Mouse (Mus musculus) macrophage (primary cell): Measurements from ENCODE around the gene Gabarap. TPM values are rescaled to one million over a fixed set of nuclear protein-coding genes. Genes with fewer than 3 reads are reported as not detected.
"Not testable (repeated sequence)": the region's sequence is repeated elsewhere in the genome, so short reads cannot be mapped to it uniquely, and the experiment has no call there.

ENCODE experiments used
- H3K27ac ChIP-seq: fragments of 350-480 bp; formaldehyde crosslinking; 2 replicates; pipeline ENCODE4 v1.9.0; 2021
- H3K36me3 ChIP-seq: fragments of 350-480 bp; formaldehyde crosslinking; 2 replicates; pipeline ENCODE4 v1.9.0; 2021; ENCODE audit errors: inconsistent target
- H3K4me3 ChIP-seq: fragments of 350-480 bp; formaldehyde crosslinking; 2 replicates; pipeline ENCODE4 v1.9.0; 2021; ENCODE audit errors: inconsistent target
- H3K79me2 ChIP-seq: fragments of 350-480 bp; formaldehyde crosslinking; 2 replicates; pipeline ENCODE4 v1.9.0; 2021; ENCODE audit errors: inconsistent target
- WGBS: methylation state at CpG from one replicate; pipeline ENCODE4 v1.1.7; 2026; ENCODE audit warnings: inconsistent platforms; ENCODE audit not compliant: missing documents; 5-methylcytosine and 5-hydroxymethylcytosine counted together
- polyA plus RNA-seq: library from polyadenylated mRNA; stranded (reverse); fragments of 250-400 nt; gene quantifications from 3 replicates; pipeline ENCODE4 v1.2.4, GENCODE M21; 2018; ENCODE audit warnings: inconsistent platforms
- total RNA-seq, 78 experiments: library from RNA; depleted of rRNA; stranded (reverse); fragments of 250-400 nt; gene quantifications; 1 replicate in 9 of 78; 2 replicates in 24 of 78; 3 replicates in 43 of 78; 4 replicates in 2 of 78; pipeline ENCODE4 v1.2.4; 2018; ENCODE audit warnings: inconsistent platforms in 56 of 78

Gene Gabarap
- total RNA-seq (2018; cell fraction: chromatin; rRNA removed), result 100 to 1,000 TPM in 7 of 26 experiments, 10 to 100 TPM in 19; 56.3 to 126 (median 88.5) TPM
- 1,000 to 10,000 TPM in 6 of 26 experiments, 100 to 1,000 TPM in 20; 786 to 1,340 (median 936) TPM for total RNA-seq (2018; cell fraction: cytosol; rRNA removed)
- total RNA-seq (2018; cell fraction: nucleus; rRNA removed), result 100 to 1,000 TPM; 151 to 434 (median 234) TPM
- polyA plus RNA-seq, result 791 to 1,264 TPM (median 1,032 TPM) in 3 replicates

- Histone ChIP-seq H3K79me2 (peaks cover 63% of the 10 kb centered on the region), H3K4me3 (peak within 1 kb of the TSS; percentile 97), H3K36me3 (peaks cover 52% of the 10 kb centered on the region), H3K27ac (peak within 1 kb of the TSS; percentile 99)
- WGBS, result 2% methylated on average over 38 of the region's 40 CpGs
Measured at GRCm38 (mm10) chr11:69990850-69991691, at the start of gene Gabarap. TSS of gene Gabarap (plus strand) at chr11:69991143.

GRCm38 (mm10) chr11:69945216-69945615 is 45.7 kb upstream of the Gabarap start:
- Histone ChIP-seq H3K27ac (no peak overlapping the region), H3K79me2 (no peaks in the 10 kb centered on the region), H3K36me3 (no peaks in the 10 kb centered on the region), H3K4me3 (no peak overlapping the region)
- 92% methylated on average over 13 of the region's 13 CpGs for WGBS

GRCm38 (mm10) chr11:69945997-69946891 is 44.7 kb upstream of the Gabarap start:
- H3K36me3 ChIP-seq, result no peaks in the 10 kb centered on the region
- no peak overlapping the region for H3K4me3 ChIP-seq
- 88% methylated on average over 18 of the region's 18 CpGs for WGBS
- no peak overlapping the region for H3K27ac ChIP-seq
- H3K79me2 ChIP-seq, result no peaks in the 10 kb centered on the region

GRCm38 (mm10) chr11:69947337-69948065 is 43.4 kb upstream of the Gabarap start:
- 29% methylated on average over 29 of the region's 29 CpGs for WGBS
- no peak overlapping the region for H3K27ac ChIP-seq

GRCm38 (mm10) chr11:69948066-69948762 is 42.7 kb upstream of the Gabarap start, which contains the start of gene Slc2a4:
TSS of gene Slc2a4 (minus strand) at chr11:69948188.
- 2% methylated on average over 29 of the region's 34 CpGs for WGBS
- no peaks in the 10 kb centered on the region for H3K79me2 ChIP-seq
- peak within 1 kb of the TSS; percentile 1; the same call in 1 of the 2 replicates for H3K4me3 ChIP-seq
- H3K36me3 ChIP-seq, result no peaks in the 10 kb centered on the region
- H3K27ac ChIP-seq, result no peak within 1 kb of the TSS

More at GRCm38 (mm10) chr11:69947337-69948065, 43.4 kb upstream of the Gabarap start:
- Histone ChIP-seq H3K36me3 (no peaks in the 10 kb centered on the region), H3K4me3 (no peak overlapping the region), H3K79me2 (no peaks in the 10 kb centered on the region)

GRCm38 (mm10) chr11:69948763-69949150 is 42.2 kb upstream of the Gabarap start:
- H3K4me3 ChIP-seq, result peak overlapping the region; percentile 1; the same call in 1 of the 2 replicates
- 2% methylated on average over 13 of the region's 14 CpGs for WGBS
- H3K27ac ChIP-seq, result no peak overlapping the region
- no peaks in the 10 kb centered on the region for H3K36me3 ChIP-seq
- no peaks in the 10 kb centered on the region for H3K79me2 ChIP-seq

GRCm38 (mm10) chr11:69950807-69951459 is 40.0 kb upstream of the Gabarap start:
- 58% methylated on average over 4 of the region's 4 CpGs for WGBS
- no peak overlapping the region for H3K4me3 ChIP-seq
- H3K36me3 ChIP-seq, result no peaks in the 10 kb centered on the region
- no peak overlapping the region for H3K27ac ChIP-seq
- no peaks in the 10 kb centered on the region for H3K79me2 ChIP-seq

GRCm38 (mm10) chr11:69952274-69952673 is 38.7 kb upstream of the Gabarap start:
- WGBS, result 45% methylated on average over 1 of the region's 1 CpGs
- no peaks in the 10 kb centered on the region for H3K36me3 ChIP-seq
- no peaks in the 10 kb centered on the region for H3K79me2 ChIP-seq
- no peak overlapping the region for H3K27ac ChIP-seq
- no peak overlapping the region for H3K4me3 ChIP-seq

GRCm38 (mm10) chr11:69953267-69953915 is 37.6 kb upstream of the Gabarap start:
- no peak overlapping the region for H3K27ac ChIP-seq
- H3K36me3 ChIP-seq, result no peaks in the 10 kb centered on the region
- no peaks in the 10 kb centered on the region for H3K79me2 ChIP-seq
- WGBS, result 46% methylated on average over 9 of the region's 11 CpGs
- H3K4me3 ChIP-seq, result no peak overlapping the region

- H3K36me3 ChIP-seq, H3K27ac ChIP-seq, H3K4me3 ChIP-seq, H3K79me2 ChIP-seq: not testable (repeated sequence)
- WGBS, result 72% methylated on average over 2 of the region's 4 CpGs
Measured at GRCm38 (mm10) chr11:69955618-69956017, 35.3 kb upstream of the Gabarap start.

- Histone ChIP-seq H3K27ac (no peak overlapping the region), H3K4me3 (no peak overlapping the region)
- 100% methylated on average over 1 of the region's 1 CpGs for WGBS
Measured at GRCm38 (mm10) chr11:69956218-69956617, 34.7 kb upstream of the Gabarap start.

GRCm38 (mm10) chr11:69960616-69961015 is 30.3 kb upstream of the Gabarap start:
- H3K36me3 ChIP-seq, result no peaks in the 10 kb centered on the region
- no peak overlapping the region for H3K4me3 ChIP-seq
- H3K79me2 ChIP-seq, result no peaks in the 10 kb centered on the region
- no peak overlapping the region for H3K27ac ChIP-seq
- WGBS, result 69% methylated on average over 5 of the region's 5 CpGs

More at GRCm38 (mm10) chr11:69956218-69956617, 34.7 kb upstream of the Gabarap start:
- H3K79me2 ChIP-seq, result no peaks in the 10 kb centered on the region
- no peaks in the 10 kb centered on the region for H3K36me3 ChIP-seq
